Mouse (Mus musculus) CH12.LX (cell line): ENCODE results near the gene Gpm6b.
A peak's percentile ranks its signal among the peaks of the same experiment; 100 is the strongest.

Source experiments
- BHLHE40 ChIP-seq: IDR thresholded peaks from 2 replicates; pipeline ENCODE4 v1.6.1; 2011; ENCODE audit warnings: mild to moderate bottlenecking, low read depth, low read length, improper control_type of control experiment
- CHD2 ChIP-seq: IDR thresholded peaks from 2 replicates; pipeline ENCODE4 v1.6.1; 2011; ENCODE audit warnings: low read length, improper control_type of control experiment
- CTCF ChIP-seq, 2 experiments: IDR thresholded peaks in 1 of 2; conservative IDR thresholded peaks in 1 of 2; 2 replicates each; pipeline ENCODE4 v1.5.1; 2011 to 2012; ENCODE audit warnings: low read depth in 2 of 2, low read length in 2 of 2, improper control_type of control experiment in 1 of 2, inconsistent platforms in 1 of 2, mild to moderate bottlenecking in 1 of 2, moderate library complexity in 1 of 2
- EP300 ChIP-seq: IDR thresholded peaks from 2 replicates; pipeline ENCODE4 v1.6.1; 2011; ENCODE audit warnings: low read length, improper control_type of control experiment
- MEF2A ChIP-seq: IDR thresholded peaks from 2 replicates; pipeline ENCODE4 v1.6.1; 2014; ENCODE audit warnings: low read depth, mild to moderate bottlenecking, inconsistent platforms, low read length, improper control_type of control experiment, borderline replicate concordance
- NRF1 ChIP-seq: IDR thresholded peaks from 2 replicates; pipeline ENCODE4 v1.6.1; 2014; ENCODE audit warnings: low read depth, mild to moderate bottlenecking, inconsistent platforms, low read length, improper control_type of control experiment, moderate library complexity
- POLR2A ChIP-seq: IDR thresholded peaks from 2 replicates; pipeline ENCODE4 v1.6.1; 2011; ENCODE audit warnings: low read depth, mild to moderate bottlenecking, improper control_type of control experiment, low read length
- SIN3A ChIP-seq: IDR thresholded peaks from 2 replicates; pipeline ENCODE4 v1.6.1; 2012; ENCODE audit warnings: low read length, improper control_type of control experiment, inconsistent platforms
- USF1 ChIP-seq: IDR thresholded peaks from 2 replicates; pipeline ENCODE4 v1.6.1; 2014; ENCODE audit warnings: low read depth, mild to moderate bottlenecking, inconsistent platforms, low read length, improper control_type of control experiment
- ZMIZ1 ChIP-seq: IDR thresholded peaks from 2 replicates; pipeline ENCODE4 v1.6.1; 2012; ENCODE audit warnings: low read depth, mild to moderate bottlenecking, inconsistent platforms, low read length, improper control_type of control experiment

GRCm38 (mm10) chrX:166328904-166329451, 90.3 kb downstream of the Gpm6b start:
- TF ChIP-seq CHD2, result peak; percentile 92
- TF ChIP-seq CTCF (conservative IDR thresholded peaks at IDR 0.05 in 1 of 2, IDR thresholded peaks at IDR 0.05 in 1 of 2; ENCODE audit: low read depth in 2 of 2, low read length in 2 of 2), result no peak
- peak; percentile 44 for TF ChIP-seq BHLHE40
- TF ChIP-seq ZMIZ1, result no peak
- no peak for TF ChIP-seq SIN3A
- TF ChIP-seq EP300, result no peak; the same call in 1 of the 2 replicates
- no peak for TF ChIP-seq NRF1
- TF ChIP-seq POLR2A, result no peak
- no peak for TF ChIP-seq USF1
- TF ChIP-seq MEF2A, result no peak
